Mouse (Mus musculus) lung, postnatal 0 days (tissue): ENCODE results near the gene Lrpap1. TPM values are rescaled to one million over a fixed set of nuclear protein-coding genes. Genes with fewer than 3 reads are reported as not detected.

Source experiments
- ATAC-seq: fragments of 200-750 bp; cut with Nextera tagmentation; 2 replicates; pipeline ENCODE4 v1.8.0; 2017; ENCODE audit warnings: moderate library complexity
- DNase-seq: peaks from one replicate; pipeline ENCODE4 v3.0.0-alpha.2; 2016; ENCODE audit warnings: low spot score
- H3K27ac ChIP-seq: fragments of 300-500 bp; sonication (generic); 2 replicates; pipeline ENCODE4 v1.5.1; 2014; ENCODE audit warnings: antibody characterized with exemption, mild to moderate bottlenecking, low read length, mixed read lengths
- H3K27me3 ChIP-seq: fragments of 300-500 bp; sonication (generic); replicated peaks from 2 replicates; pipeline ENCODE4 v1.6.1; 2014; ENCODE audit warnings: low read length, mixed read lengths; ENCODE audit not compliant: insufficient read depth
- H3K36me3 ChIP-seq: fragments of 300-500 bp; sonication (generic); 2 replicates; pipeline ENCODE4 v1.6.1; 2014; ENCODE audit warnings: low read length, mixed read lengths; ENCODE audit not compliant: insufficient read depth
- H3K4me1 ChIP-seq: fragments of 300-500 bp; sonication (generic); 2 replicates; pipeline ENCODE4 v1.6.1; 2014; ENCODE audit warnings: antibody characterized with exemption, low read depth, low read length, mixed read lengths; ENCODE audit not compliant: insufficient read depth
- H3K4me2 ChIP-seq: fragments of 300-500 bp; sonication (generic); replicated peaks from 2 replicates; pipeline ENCODE4 v1.6.1; 2014; ENCODE audit warnings: low read depth, mild to moderate bottlenecking, low read length, moderate library complexity, mixed read lengths
- H3K4me3 ChIP-seq: fragments of 300-500 bp; sonication (generic); 2 replicates; pipeline ENCODE4 v1.5.1; 2014; ENCODE audit warnings: low read depth, low read length
- H3K9ac ChIP-seq: fragments of 300-500 bp; sonication (generic); replicated peaks from 2 replicates; pipeline ENCODE4 v1.6.1; 2014; ENCODE audit warnings: low read depth, mild to moderate bottlenecking
- H3K9me3 ChIP-seq: fragments of 300-500 bp; sonication (generic); 2 replicates; pipeline ENCODE4 v1.6.1; 2016; ENCODE audit warnings: low read length, mixed read lengths
- CTCF ChIP-seq: IDR thresholded peaks from 2 replicates; pipeline ENCODE4 v1.5.1; 2016; ENCODE audit warnings: antibody characterized with exemption, mild to moderate bottlenecking
- EP300 ChIP-seq: IDR thresholded peaks from 2 replicates; pipeline ENCODE4 v1.6.1; 2016; ENCODE audit warnings: antibody characterized with exemption, mild to moderate bottlenecking, control low read depth
- WGBS: fragments of 180-500 bp; shearing (Covaris S2); extraction: QIAGEN DNeasy Blood & Tissue Kit; methylation state at CpG from one replicate; pipeline ENCODE4 v1.1.7; 2014; 5-methylcytosine and 5-hydroxymethylcytosine counted together
- polyA plus RNA-seq: library from polyadenylated mRNA; unstranded; fragments of >200 nt; fragmentation: Nextera tagmentation; extraction: Ambion mirVana; gene quantifications from 2 replicates; pipeline ENCODE4 v1.2.1, GENCODE M21; 2015

The Lrpap1 gene
- polyA plus RNA-seq, 1 experiment from 2014 or later = 170 TPM

DNA sequence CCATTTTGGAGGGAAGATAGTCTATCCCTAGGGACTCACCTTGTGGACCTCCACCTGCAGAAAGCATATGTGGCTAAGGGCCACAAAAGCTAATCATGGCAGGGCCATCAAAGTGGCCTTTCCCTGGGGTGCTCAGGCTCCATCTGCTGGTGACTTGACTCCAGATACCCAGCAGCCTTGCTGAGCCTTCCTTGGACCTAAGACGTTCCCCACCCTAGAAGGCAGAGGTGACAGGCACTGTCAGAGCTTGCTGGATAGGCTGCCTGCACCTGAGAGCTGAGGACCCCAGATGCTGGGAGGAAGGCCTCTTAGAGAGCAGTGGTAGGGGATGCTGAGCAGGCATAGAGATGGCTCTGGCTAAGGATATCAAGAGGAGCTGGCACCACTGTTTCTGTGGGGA is 25.7 kb upstream of the Lrpap1 start:
- Histone ChIP-seq H3K4me1 (no peaks in the 10 kb centered on the region), H3K27ac (no peak overlapping the region), H3K36me3 (no peaks in the 10 kb centered on the region), H3K4me2 (no peak overlapping the region), H3K9ac (no peak overlapping the region), H3K4me3 (no peak overlapping the region), H3K9me3 (no peaks in the 10 kb centered on the region), H3K27me3 (no peaks in the 10 kb centered on the region)
- DNase-seq = no peak
- TF ChIP-seq EP300 (no peak), CTCF (peak; percentile 40)
- WGBS = 33% methylated on average over 1 of the region's 1 CpGs
- no peak for ATAC-seq

GRCm38 (mm10) chr5:35129767-35130191 is 24.2 kb upstream of the Lrpap1 start:
- no peak overlapping the region for H3K4me2 ChIP-seq
- no peaks in the 10 kb centered on the region for H3K36me3 ChIP-seq
- no peaks in the 10 kb centered on the region for H3K27me3 ChIP-seq
- no peak overlapping the region for H3K27ac ChIP-seq
- TF ChIP-seq EP300 (no peak), CTCF (no peak)
- H3K4me3 ChIP-seq = no peak overlapping the region
- no peaks in the 10 kb centered on the region for H3K4me1 ChIP-seq
- H3K9me3 ChIP-seq = no peaks in the 10 kb centered on the region
- ATAC-seq (no peak), DNase-seq (no peak)
- H3K9ac ChIP-seq = no peak overlapping the region
- 90% methylated on average over 5 of the region's 7 CpGs for WGBS

- WGBS = 76% methylated on average over 16 of the region's 16 CpGs
- Histone ChIP-seq H3K4me3 (no peak overlapping the region), H3K4me1 (no peaks in the 10 kb centered on the region), H3K27me3 (no peaks in the 10 kb centered on the region), H3K9me3 (no peaks in the 10 kb centered on the region), H3K9ac (no peak overlapping the region), H3K27ac (no peak overlapping the region), H3K4me2 (no peak overlapping the region), H3K36me3 (no peaks in the 10 kb centered on the region)
- ATAC-seq (no peak), DNase-seq (no peak)
- TF ChIP-seq CTCF (no peak), EP300 (no peak)
Observed at GRCm38 (mm10) chr5:35129208-35129607, 23.6 kb upstream of the Lrpap1 start.

- H3K9me3 ChIP-seq = no peaks in the 10 kb centered on the region
- no peak for DNase-seq
- no peak overlapping the region for H3K27ac ChIP-seq
- H3K9ac ChIP-seq = no peak overlapping the region
- H3K4me3 ChIP-seq = no peak overlapping the region
- no peak for TF ChIP-seq CTCF
- no peak overlapping the region for H3K4me2 ChIP-seq
- no peaks in the 10 kb centered on the region for H3K36me3 ChIP-seq
- H3K27me3 ChIP-seq = no peaks in the 10 kb centered on the region
- H3K4me1 ChIP-seq = no peaks in the 10 kb centered on the region
- 78% methylated on average over 8 of the region's 8 CpGs for WGBS
- ATAC-seq = no peak
Observed at GRCm38 (mm10) chr5:35120024-35120423, 14.5 kb upstream of the Lrpap1 start.

DNA sequence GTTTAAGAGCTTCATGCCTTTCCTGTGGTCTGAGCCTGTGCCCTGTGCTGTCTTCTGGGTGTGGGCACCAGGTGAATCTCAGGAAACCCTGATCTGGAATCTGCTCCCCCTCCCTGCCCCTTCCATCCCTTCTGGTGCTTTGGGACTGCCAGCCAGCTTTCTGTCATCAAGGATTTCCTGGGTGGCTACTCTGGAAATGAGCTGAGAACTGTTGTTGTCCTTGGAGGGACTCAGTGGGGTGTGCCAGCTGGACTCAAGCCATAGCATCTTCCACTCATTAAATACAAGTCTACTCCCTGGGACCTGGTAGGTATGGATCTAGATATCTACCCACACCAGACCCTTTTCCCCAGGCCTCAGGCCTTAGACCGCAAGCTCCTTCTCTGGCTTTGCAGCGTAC is 12.9 kb upstream of the Lrpap1 start:
- Histone ChIP-seq H3K4me2 (no peak overlapping the region), H3K27ac (no peak overlapping the region), H3K9ac (no peak overlapping the region), H3K27me3 (no peaks in the 10 kb centered on the region), H3K4me1 (no peaks in the 10 kb centered on the region), H3K4me3 (no peak overlapping the region), H3K36me3 (no peaks in the 10 kb centered on the region), H3K9me3 (no peaks in the 10 kb centered on the region)
- DNase-seq = no peak
- no peak for TF ChIP-seq EP300
- no peak for TF ChIP-seq CTCF
- no peak for ATAC-seq
- 94% methylated on average over 2 of the region's 2 CpGs for WGBS

DNA sequence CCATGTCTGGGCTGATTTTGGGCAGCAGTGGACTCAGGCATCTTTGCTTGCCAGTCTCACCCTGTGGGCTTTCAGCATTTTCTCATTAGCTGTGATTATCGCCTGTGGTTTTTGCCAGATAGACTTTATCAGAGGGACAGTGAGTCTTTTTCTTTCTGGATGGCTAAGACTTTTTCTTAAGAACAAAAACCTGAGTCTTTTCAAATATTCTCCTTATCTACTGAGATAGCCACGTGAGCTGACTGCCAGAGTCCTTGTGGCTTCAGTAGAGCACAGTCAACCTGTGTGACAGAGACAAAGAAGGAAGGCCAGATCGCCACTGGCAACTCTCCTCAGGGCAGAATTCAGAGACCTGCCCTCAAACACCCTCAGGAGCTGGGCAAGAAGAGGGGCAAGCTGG is 12.1 kb upstream of the Lrpap1 start:
- Histone ChIP-seq H3K4me3 (no peak overlapping the region), H3K9me3 (no peaks in the 10 kb centered on the region), H3K27ac (no peak overlapping the region), H3K36me3 (no peaks in the 10 kb centered on the region), H3K27me3 (no peaks in the 10 kb centered on the region), H3K9ac (no peak overlapping the region), H3K4me1 (no peaks in the 10 kb centered on the region), H3K4me2 (no peak overlapping the region)
- DNase-seq (no peak), ATAC-seq (no peak)
- WGBS = 60% methylated on average over 3 of the region's 3 CpGs
- no peak for TF ChIP-seq EP300
- no peak for TF ChIP-seq CTCF

GRCm38 (mm10) chr5:35116002-35116401 is 10.4 kb upstream of the Lrpap1 start:
- TF ChIP-seq CTCF (no peak), EP300 (no peak)
- ATAC-seq = no peak
- DNase-seq = no peak
- Histone ChIP-seq H3K27ac (no peak overlapping the region), H3K4me2 (no peak overlapping the region), H3K9me3 (no peaks in the 10 kb centered on the region), H3K4me3 (no peak overlapping the region), H3K36me3 (no peaks in the 10 kb centered on the region), H3K4me1 (no peaks in the 10 kb centered on the region), H3K9ac (no peak overlapping the region), H3K27me3 (no peaks in the 10 kb centered on the region)
- 62% methylated on average over 3 of the region's 3 CpGs for WGBS
